ENCODE assay signal across 16 mouse cellular contexts in genomic region chr4:148808839-148809238, GRCm38 (mm10). TPM values are rescaled to one million over a fixed set of nuclear protein-coding genes. Genes with fewer than 3 reads are reported as not detected.
A peak's percentile ranks its signal among the peaks of the same experiment; 100 is the strongest.
DNase-seq lines count a peak whose midpoint lies in the region; ATAC-seq lines count a peak whose summit lies in the region.
"Had no signal": no experiment of that assay in that cellular context is flagged by ENCODE, and none has a peak within 500 bp of the region (broad histone marks: within the 10 kb centered on the region; RNA-seq: fewer than 3 reads in every experiment).

No protein-coding gene starts in this region.

- H3K36me3 ChIP-seq in heart, embryonic 16.5 days (ENCODE audit: control insufficient read depth, insufficient read depth): no peaks in the 10 kb centered on the region
- H3K36me3 ChIP-seq in neural tube, embryonic 12.5 days: no peaks in the 10 kb centered on the region
- H3K36me3 ChIP-seq in neural tube, embryonic 13.5 days: no peaks in the 10 kb centered on the region
- H3K36me3 ChIP-seq: embryonic facial prominence, embryonic 10.5 days had no signal

- no peak for ATAC-seq in heart, embryonic 16.5 days (replicated peaks; ENCODE audit: extremely low read depth, insufficient read depth, low FRiP score)
- no peak for ATAC-seq in neural tube, embryonic 12.5 days (ENCODE audit: low FRiP score, low read depth)
- ATAC-seq in neural tube, embryonic 13.5 days (ENCODE audit: low read depth): no peak
- no peak for ATAC-seq in inflammation-experienced regulatory T-cells, adult 6 months
- ATAC-seq: forebrain, embryonic 13.5 days; intestine, embryonic 16.5 days had no signal

- WGBS in heart, embryonic 16.5 days: 59% methylated on average over 2 of the region's 2 CpGs
- WGBS in neural tube, embryonic 12.5 days: 13% methylated on average over 2 of the region's 2 CpGs
- WGBS in neural tube, embryonic 13.5 days: 18% methylated on average over 2 of the region's 2 CpGs

- no peak overlapping the region; the same call in 1 of the 2 replicates for H3K4me2 ChIP-seq in heart, embryonic 16.5 days (ENCODE audit: low read depth, low read length)
- H3K4me2 ChIP-seq in neural tube, embryonic 12.5 days (replicated peaks): peak overlapping the region; percentile 37; the same call in 1 of the 2 replicates
- peak overlapping the region; percentile 86 for H3K4me2 ChIP-seq in neural tube, embryonic 13.5 days
- H3K4me2 ChIP-seq: forebrain, embryonic 13.5 days had no signal

- H3K27ac ChIP-seq in heart, embryonic 16.5 days (ENCODE audit: low read length): no peak overlapping the region
- H3K27ac ChIP-seq in neural tube, embryonic 12.5 days: no peak overlapping the region
- H3K27ac ChIP-seq in neural tube, embryonic 13.5 days (replicated peaks): peak overlapping the region; percentile 56
- H3K27ac ChIP-seq: embryonic facial prominence, embryonic 10.5 days; forebrain, embryonic 13.5 days had no signal

- no peak overlapping the region for H3K4me3 ChIP-seq in heart, embryonic 16.5 days (ENCODE audit: low read length)
- no peak overlapping the region for H3K4me3 ChIP-seq in neural tube, embryonic 12.5 days
- no peak overlapping the region for H3K4me3 ChIP-seq in neural tube, embryonic 13.5 days
- H3K4me3 ChIP-seq: embryonic facial prominence, embryonic 10.5 days; forebrain, embryonic 13.5 days had no signal

- H3K9ac ChIP-seq in heart, embryonic 16.5 days (ENCODE audit: low read length): peak overlapping the region; percentile 25; the same call in 1 of the 2 replicates
- H3K9ac ChIP-seq in neural tube, embryonic 12.5 days: no peak overlapping the region
- H3K9ac ChIP-seq in neural tube, embryonic 13.5 days: 0 out of 2 replicates have a peak overlapping the region, but pooled peaks have one; percentile 43
- H3K9ac ChIP-seq: forebrain, embryonic 13.5 days had no signal

- DNase-seq in heart, postnatal 4 days: no peak
- DNase-seq in neural tube, embryonic 10.5 days (ENCODE audit: extremely low spot score, low spot score): no peak
- peak; percentile 62 for DNase-seq in retina, postnatal 1 day
- DNase-seq in layer of hippocampus, postnatal 10 days (ENCODE audit: low spot score in 2 of 2): no peak
- DNase-seq: adrenal gland, postnatal 10 days; cerebellum, adult 18-20 months; cerebellum, postnatal 10 days; gastrocnemius, postnatal 25 days; kidney, adult 2 months had no signal

- peaks cover 24% of the 10 kb centered on the region for H3K27me3 ChIP-seq in heart, embryonic 16.5 days (ENCODE audit: control insufficient read depth, insufficient read depth, low read length)
- H3K27me3 ChIP-seq in neural tube, embryonic 12.5 days (replicated peaks): peaks cover 82% of the 10 kb centered on the region
- peaks cover 88% of the 10 kb centered on the region for H3K27me3 ChIP-seq in neural tube, embryonic 13.5 days

- peaks cover 52% of the 10 kb centered on the region for H3K4me1 ChIP-seq in heart, embryonic 16.5 days (ENCODE audit: control insufficient read depth, insufficient read depth, low read length)
- H3K4me1 ChIP-seq in neural tube, embryonic 12.5 days: peaks cover 63% of the 10 kb centered on the region
- H3K4me1 ChIP-seq in neural tube, embryonic 13.5 days (replicated peaks): peaks cover 94% of the 10 kb centered on the region

- no peaks in the 10 kb centered on the region for H3K9me3 ChIP-seq in heart, embryonic 16.5 days (replicated peaks; ENCODE audit: control insufficient read depth, low read length)
- no peaks in the 10 kb centered on the region for H3K9me3 ChIP-seq in neural tube, embryonic 12.5 days
- H3K9me3 ChIP-seq in neural tube, embryonic 13.5 days: no peaks in the 10 kb centered on the region
- H3K9me3 ChIP-seq: embryonic facial prominence, embryonic 10.5 days; forebrain, embryonic 13.5 days had no signal

RNA-seq across cellular contexts. Expression of gene Casz1, which starts 4.6 kb away (rescaled TPM):
- 22.4 and 25.7 TPM in 2 replicates for polyA plus RNA-seq in heart, embryonic 16.5 days (2015; fragmentation: Nextera tagmentation; extraction: Ambion mirVana)
- 10 to 100 TPM; 79.5 to 82.9 TPM for total RNA-seq in heart, postnatal 4 days (2021)
- polyA plus RNA-seq in neural tube, embryonic 12.5 days (2016; fragmentation: Nextera tagmentation; extraction: Ambion mirVana): 14.2 and 16.3 TPM in 2 replicates
- 16.2 and 17.3 TPM in 2 replicates for polyA plus RNA-seq in neural tube, embryonic 13.5 days (2015; fragmentation: Nextera tagmentation; extraction: Ambion mirVana)
- polyA plus RNA-seq in inflammation-experienced regulatory T-cells, adult 6 months (2017; shearing (Covaris generic)): 1 to 10 TPM in 1 of 3 experiments, under 1 TPM in 2; 0.58 to 1.8 (median 0.80) TPM
- total RNA-seq in layer of hippocampus, postnatal 10 days (2021): 1 to 10 TPM; 1.1 to 1.3 TPM
